Mouse (Mus musculus): ENCODE data around the gene Hoxb3. TPM values are rescaled to one million over a fixed set of nuclear protein-coding genes. Genes with fewer than 3 reads are reported as not detected.

The Hoxb3 gene
- polyA plus RNA-seq, 1 experiment = not detected

Other genes with a start within 250 kb of the Hoxb3 start
- gene Atp5g1, start 247.7 kb upstream of the Hoxb3 start, polyA plus RNA-seq (2012; rRNA removed) = 410 and 500 TPM in 2 replicates
- not detected in 2 replicates for gene Calcoco2, start 211.4 kb upstream of the Hoxb3 start, polyA plus RNA-seq (2012; rRNA removed)
- 0.06 and 0.61 TPM in 2 replicates for gene Ttll6, start 189.5 kb upstream of the Hoxb3 start, polyA plus RNA-seq (2012; rRNA removed)
- gene Hoxb13, start 129.0 kb upstream of the Hoxb3 start, polyA plus RNA-seq (2012; rRNA removed) = not detected in 2 replicates
- gene Hoxb9, start 51.9 kb upstream of the Hoxb3 start, polyA plus RNA-seq (2012; rRNA removed) = not detected in 2 replicates
- 0.06 TPM in 1 of 2 replicates, not detected in the other for gene Hoxb8, start 41.4 kb upstream of the Hoxb3 start, polyA plus RNA-seq (2012; rRNA removed)
- gene Hoxb7, start 36.7 kb upstream of the Hoxb3 start, polyA plus RNA-seq (2012; rRNA removed) = not detected in 2 replicates
- not detected in 2 replicates for gene Hoxb6, start 30.9 kb upstream of the Hoxb3 start, polyA plus RNA-seq (2012; rRNA removed)
- 0.11 TPM in 1 of 2 replicates, not detected in the other for gene Hoxb5, start 20.0 kb upstream of the Hoxb3 start, polyA plus RNA-seq (2012; rRNA removed)
- 0.04 TPM in 1 of 2 replicates, not detected in the other for gene Hoxb4, start 5.1 kb upstream of the Hoxb3 start, polyA plus RNA-seq (2012; rRNA removed)
- gene Hoxb2, start 27.2 kb downstream of the Hoxb3 start, polyA plus RNA-seq (2012; rRNA removed) = 0.06 TPM in 1 of 2 replicates, not detected in the other
- gene Hoxb1, start 42.4 kb downstream of the Hoxb3 start, polyA plus RNA-seq (2012; rRNA removed) = not detected in 2 replicates
- 2.3 and 3.1 TPM in 2 replicates for gene Skap1, start 141.3 kb downstream of the Hoxb3 start, polyA plus RNA-seq (2012; rRNA removed)